Mouse (Mus musculus): ENCODE data around the gene Usp43.

The Usp43 gene

DNA sequence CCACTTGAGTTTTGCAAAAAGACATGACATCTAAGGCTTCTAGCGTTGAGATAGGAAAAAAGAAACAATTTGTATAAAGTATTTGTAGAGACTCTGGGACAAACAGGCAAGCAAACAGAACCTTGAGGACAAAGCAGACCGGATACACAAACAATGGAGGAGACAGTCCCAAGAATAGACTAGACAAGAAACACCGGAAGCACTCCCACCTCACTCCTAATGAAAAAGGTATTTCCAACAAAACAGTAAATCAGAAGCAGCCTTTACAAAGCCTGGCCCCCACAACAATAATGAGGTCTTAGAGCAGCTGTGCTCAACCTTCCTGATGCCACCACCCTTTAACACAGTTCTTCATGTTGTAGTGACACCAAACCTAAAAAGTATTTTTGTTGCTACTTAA, 4.8 kb downstream of the Usp43 start:
- in situ Hi-C loops (cut with MboI; ENCODE audit: unreplicated experiment in 2 of 2) = no loop called here

DNA sequence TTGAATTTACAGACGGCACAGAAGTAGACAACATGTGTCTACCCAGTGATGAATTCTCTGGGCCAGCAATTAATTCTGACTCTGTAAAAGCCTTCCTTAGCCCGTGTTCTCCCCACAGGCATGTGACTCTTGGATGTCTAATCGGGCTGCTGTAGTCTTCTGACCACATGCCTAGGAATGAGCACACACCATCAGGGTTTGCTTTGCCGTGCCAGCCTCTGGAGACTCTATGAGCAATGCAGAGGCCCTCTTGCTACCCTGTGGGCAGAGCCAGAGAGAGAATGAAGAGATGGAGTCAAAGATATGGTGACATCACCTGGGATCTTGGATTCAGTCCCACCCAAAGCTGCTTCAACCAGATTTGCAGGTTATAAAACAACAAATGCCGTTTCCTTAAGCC, 10.9 kb downstream of the Usp43 start:
- in situ Hi-C loops (cut with MboI; ENCODE audit: unreplicated experiment in 2 of 2) = no loop called here

DNA sequence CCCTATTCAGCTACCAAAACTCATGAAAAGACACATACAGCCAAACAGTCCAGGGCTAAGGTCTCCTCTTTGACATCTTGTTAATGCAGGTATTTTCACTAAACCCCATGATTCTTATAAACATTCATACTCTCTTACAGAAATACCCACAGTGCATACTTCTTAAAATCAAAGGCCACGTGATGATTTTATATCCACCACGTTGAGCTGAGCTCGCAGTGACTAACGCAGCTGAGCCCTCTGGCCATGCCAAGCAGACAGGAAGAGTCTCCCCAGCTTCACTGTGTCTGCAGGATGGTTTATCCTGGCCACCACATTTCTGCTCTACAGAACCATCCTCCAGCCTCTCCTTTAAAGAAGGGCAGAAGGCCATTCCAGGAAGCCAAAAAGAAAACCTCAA, 18.2 kb downstream of the Usp43 start:
- in situ Hi-C loops (cut with MboI; ENCODE audit: unreplicated experiment in 2 of 2) = no loop called here

DNA sequence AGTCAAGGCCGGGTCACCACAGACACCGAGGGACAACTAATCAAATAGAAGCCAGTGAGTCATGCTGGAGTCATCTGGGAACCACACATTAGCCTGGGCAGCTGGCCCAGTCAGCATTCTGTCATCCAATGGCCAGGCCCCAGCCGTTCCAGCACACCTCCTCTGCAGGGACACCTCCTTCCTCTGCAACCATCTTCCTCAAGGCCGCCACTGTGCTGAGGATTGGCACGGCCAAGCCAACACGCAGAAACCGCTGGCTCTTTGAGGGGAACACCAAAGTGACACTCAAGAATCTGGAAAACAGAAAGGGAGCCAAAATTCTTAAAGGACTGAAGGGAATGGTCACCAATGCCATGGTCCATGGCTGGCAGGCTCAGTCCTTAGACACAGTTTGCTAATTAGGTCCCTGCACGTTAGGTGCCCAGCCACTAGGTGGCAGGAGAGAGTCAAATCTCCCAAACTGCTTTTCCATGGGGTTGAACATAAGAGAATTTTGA, 24.8 kb downstream of the Usp43 start:
- in situ Hi-C loops (cut with MboI; ENCODE audit: unreplicated experiment in 2 of 2) = loop anchor here (5.0 kb wide), 1 partner anchor 510 kb away; no protein-coding TSS in a partner anchor

DNA sequence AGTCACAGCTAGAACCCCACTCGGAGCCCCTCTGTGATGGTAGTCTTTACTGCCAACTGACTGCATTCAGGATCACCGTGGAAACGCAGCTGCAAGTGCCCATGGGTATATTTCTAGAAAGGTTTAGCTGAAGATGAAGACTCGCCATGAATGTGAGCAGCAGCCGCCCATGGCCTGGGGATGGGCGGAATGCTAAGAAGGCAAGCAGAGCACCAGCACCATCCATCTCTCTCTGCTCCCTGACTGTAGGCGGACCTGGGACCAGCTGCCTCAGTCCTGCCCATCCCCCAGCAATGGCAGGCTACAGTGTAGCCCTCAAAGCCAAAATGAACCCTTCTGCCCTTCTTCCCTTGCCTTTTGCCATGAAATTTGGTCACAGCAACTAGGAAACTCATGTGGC, 26.3 kb downstream of the Usp43 start:
- in situ Hi-C loops (cut with MboI; ENCODE audit: unreplicated experiment in 2 of 2) = loop anchor here (5.0 kb wide), 1 partner anchor 512 kb away; no protein-coding TSS in a partner anchor

DNA sequence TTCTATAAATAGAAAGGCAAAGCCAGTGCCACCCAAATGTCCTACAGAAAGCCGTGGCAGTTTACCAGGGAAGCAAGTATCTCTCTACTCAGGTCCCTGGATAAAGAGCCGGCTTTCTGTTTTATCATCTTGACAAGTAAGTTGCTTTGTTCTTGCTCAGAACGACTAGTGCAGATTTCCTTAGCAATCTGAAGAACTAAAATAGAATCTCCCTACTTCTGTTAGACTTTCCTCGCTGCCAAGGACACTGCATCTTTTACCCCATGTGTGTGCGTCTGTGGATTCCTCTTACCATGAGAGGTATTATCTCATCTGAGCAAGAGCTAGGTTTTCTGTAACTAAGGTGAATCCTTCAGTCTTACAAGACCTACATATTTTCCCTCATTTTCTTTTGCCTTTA, 33.4 kb downstream of the Usp43 start:
- in situ Hi-C loops (cut with MboI; ENCODE audit: unreplicated experiment in 2 of 2) = no loop called here

DNA sequence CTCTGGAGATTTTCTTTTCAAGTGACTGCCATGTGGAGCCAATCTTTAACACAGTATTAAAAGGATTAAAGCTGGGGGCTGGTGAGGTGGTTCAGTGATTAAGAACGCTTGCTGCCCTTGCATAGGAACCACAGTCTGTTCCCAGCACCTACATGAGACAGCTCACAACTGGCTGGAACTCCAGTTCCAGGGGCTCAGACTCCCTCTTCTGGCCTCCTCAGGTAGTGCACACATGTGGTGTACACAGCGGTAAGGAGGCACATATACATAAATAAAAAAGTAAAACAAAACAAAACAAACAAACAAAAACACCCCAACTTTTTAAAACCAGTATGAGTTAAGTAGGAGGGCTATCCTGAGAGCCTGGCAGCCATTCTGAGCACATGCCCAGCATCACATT, 36.0 kb downstream of the Usp43 start:
- in situ Hi-C loops (cut with MboI; ENCODE audit: unreplicated experiment in 2 of 2) = no loop called here

DNA sequence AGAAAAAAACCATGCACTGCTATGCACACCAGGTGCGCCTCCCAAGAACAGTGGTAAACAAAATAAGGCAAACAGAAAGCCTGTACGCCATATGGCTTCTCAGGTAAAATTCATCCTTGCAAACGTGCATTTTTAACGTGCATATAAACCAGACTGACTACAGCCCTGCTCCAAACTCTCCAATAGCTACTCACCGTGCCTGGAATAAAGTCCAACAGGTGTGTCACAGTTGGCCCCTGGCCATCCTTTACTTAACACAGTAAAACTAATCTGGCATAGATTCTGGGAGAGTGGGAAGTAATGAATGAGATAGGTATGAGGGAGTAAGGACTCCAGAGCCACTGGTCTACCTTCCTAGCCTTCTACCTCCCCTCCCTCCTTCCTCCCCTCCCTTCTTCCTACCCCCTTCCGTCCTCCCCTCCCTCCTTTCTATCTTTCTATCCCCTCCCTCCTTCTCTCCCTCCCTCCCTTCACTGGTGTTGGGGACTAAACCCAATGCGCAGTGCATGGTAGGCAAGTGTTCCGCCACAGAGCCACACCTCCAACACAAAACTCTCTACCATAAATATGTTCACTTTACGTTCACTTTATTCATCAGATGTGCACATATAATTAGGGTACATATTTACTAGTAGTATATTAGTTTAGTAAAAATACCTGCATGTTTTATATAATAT, 56.3 kb downstream of the Usp43 start:
- in situ Hi-C loops (cut with MboI; ENCODE audit: unreplicated experiment in 2 of 2) = no loop called here

DNA sequence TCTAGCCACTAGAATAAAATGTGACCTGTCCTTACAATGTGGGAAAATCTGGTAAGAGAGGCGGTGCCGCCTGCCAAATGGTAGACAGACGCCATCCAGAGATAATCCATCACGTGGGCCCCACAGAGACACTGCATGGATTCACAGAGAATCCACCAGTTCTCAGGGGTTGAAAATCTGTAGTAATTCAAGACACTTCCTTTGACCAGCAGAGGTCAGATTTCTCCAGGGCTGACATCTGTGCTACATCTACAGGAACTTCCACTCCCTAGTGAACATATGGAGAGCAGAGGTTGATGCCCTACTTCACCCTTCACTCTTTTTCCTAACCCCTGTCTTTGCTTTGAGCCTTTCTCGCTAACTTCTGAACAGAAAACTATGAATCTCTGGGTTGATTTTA, 56.9 kb downstream of the Usp43 start:
- in situ Hi-C loops (cut with MboI; ENCODE audit: unreplicated experiment in 2 of 2) = no loop called here

DNA sequence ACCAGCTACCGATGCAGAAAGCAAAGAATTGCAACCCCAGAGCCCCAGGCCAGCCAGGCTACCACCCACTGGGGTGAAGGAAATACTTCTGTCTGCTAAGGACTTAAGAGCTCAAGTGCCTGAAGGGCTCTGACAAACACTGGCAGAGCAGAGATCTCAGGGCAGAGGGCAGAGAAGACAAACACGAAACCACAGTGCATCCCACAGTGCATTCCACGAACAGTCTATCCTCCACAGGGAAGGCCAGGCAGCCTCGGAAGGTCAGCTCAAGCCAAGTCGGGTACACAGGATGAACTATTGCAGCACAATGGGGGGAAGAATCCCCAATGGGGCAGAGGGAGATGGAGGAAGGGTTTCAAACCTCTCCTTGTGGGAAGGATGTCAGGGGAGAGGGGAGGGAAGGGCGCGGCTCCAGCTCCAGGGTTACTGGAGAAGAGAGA, 60.5 kb downstream of the Usp43 start:
- in situ Hi-C loops (cut with MboI; ENCODE audit: unreplicated experiment in 2 of 2) = no loop called here

DNA sequence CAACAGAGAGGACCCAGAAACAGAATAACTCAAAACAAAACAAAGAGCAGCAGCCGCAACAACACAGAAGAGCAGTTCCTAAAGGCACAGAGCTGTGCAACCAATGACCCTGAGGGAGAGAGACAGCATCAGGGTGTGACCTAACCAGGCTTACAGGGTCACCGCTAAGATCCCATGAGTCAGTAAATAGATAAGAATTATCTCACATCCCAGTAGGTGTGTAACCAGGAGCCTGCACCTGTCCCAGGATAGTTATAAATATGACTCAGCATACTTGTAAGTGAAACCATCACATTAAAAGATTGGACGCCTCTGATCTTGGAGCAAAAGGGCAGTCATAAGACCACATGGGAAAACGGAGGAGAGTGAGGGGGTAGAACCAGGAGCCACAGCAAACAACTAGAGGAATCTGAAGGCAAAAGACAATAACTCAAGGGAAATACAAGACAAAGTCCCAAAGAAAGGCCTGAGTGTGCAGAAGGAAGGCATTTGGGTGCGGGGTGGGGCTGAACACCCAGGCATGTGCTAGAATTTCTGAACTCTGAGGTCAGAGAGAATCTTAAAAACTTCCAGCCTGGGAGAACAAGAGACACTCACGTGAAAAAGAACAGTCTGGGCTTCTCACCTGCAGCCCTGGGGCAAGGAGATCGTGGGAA, 61.1 kb downstream of the Usp43 start:
- in situ Hi-C loops (cut with MboI; ENCODE audit: unreplicated experiment in 2 of 2) = no loop called here

DNA sequence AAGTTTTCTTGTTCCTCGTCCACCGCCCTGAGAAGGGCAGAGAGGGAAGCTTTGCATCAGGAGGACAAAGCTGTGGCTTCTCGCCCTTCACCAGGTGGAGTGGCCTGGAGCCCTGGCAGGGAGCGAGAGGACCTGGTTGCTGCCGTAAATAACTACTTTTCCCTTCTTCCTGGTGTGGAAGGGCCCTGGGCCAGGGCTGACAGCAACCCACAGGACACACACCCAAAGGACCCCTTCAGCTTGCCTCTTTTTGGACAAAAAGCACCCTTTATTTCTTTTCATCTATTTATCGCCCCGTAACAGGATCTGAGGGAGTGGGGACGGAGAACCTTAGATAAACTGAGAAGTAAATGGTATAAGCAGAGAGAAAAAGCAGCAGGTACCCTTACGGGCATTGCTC, 63.4 kb downstream of the Usp43 start:
- in situ Hi-C loops (cut with MboI; ENCODE audit: unreplicated experiment in 2 of 2) = no loop called here

DNA sequence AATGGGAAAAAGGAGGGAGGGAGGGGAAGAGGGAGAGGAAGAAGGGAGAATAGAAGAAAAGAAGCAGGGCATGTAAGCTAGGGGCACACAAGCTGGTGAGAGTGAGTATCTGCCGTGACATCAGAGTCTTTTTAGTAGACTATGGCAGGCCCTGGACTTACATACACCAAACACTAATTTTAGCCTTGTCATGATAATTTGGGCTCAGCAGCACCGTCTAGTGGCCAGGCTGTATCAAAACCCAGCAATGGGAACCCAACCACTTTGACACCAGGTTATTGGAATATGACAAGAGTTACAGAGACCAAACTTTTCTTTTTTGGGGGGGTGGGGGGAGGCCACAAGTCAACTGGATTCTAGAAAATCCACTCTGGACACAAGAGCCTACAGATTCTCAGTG, 66.9 kb downstream of the Usp43 start:
- in situ Hi-C loops (cut with MboI; ENCODE audit: unreplicated experiment in 2 of 2) = no loop called here

DNA sequence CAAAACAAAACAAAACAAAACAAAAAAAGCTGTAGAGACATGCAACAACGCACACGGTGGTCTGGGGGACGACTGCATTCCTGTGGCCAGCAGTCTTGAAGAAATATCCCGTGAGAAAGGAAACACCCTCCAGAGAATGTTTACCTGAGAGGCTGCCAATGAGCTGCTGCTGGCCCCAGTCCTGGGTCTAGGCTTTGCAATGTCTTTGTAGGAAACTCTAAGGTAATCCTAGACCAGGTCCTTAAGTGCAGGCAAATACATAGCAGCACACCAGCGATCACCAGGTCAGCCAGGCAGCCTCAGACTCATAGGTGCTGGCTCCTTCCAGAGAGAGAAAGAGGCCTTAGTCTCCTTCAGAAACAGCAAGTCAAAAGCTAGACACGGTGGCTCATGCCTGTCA, 68.0 kb downstream of the Usp43 start:
- in situ Hi-C loops (cut with MboI; ENCODE audit: unreplicated experiment in 2 of 2) = loop anchor here (5.0 kb wide), 1 partner anchor 37 kb away; no protein-coding TSS in a partner anchor

DNA sequence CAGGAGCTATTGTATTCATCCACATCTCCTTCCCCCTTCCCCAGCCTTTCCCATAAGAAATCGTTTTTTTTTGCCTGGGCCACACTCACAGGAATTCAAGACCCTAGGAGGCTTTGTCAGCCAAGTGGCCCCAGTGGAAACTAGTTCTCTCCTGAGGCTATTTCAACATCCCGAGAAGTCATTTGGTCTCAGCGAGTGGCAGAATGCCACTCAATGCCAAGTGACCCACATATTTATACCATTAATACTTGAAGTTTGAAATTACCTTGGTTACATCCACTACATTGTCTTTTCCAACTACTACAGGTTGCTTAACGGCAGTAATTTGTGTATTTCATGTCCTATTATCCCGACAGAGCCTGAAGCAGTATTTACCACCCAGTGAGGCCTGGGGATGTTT, 70.2 kb downstream of the Usp43 start:
- in situ Hi-C loops (cut with MboI; ENCODE audit: unreplicated experiment in 2 of 2) = loop anchor here (5.0 kb wide), 1 partner anchor 34 kb away; no protein-coding TSS in a partner anchor

DNA sequence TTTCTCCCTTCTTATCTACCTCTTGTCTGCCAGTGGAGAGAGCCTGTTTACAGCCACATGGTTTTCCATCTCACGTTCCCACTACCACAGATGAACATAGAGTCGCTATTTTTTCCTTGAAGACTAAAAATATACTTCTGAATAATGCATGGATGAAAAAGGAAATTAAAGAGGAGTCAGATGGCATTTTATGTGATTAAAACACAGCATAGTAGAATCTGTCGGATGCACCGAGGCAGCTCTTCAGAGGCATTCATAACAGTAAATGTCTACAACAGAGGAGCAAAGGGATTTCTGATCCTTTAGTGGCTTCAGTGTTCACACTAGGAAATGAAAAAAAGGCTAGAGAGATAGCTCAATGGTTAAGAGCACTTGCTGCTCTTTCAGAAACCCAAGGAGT, 76.8 kb downstream of the Usp43 start:
- in situ Hi-C loops (cut with MboI; ENCODE audit: unreplicated experiment in 2 of 2) = no loop called here

DNA sequence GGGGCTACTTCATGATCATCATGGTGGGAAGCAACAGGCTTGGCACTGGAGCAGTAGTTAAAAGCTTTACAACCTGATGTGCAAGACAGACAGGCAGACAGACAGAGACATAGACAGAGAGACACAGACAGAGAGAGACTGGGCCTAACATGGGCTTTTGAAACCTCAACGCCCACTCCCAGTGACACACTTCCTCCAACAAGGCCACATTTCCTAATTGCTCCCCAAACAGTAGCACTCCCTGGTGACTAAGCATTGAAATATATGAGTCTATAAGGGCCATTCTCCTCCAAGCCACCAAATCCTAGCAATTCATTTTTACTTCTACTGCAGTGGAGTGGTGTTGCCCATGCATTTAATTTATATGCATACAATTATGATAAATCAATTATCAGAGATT, 82.1 kb downstream of the Usp43 start:
- in situ Hi-C loops (cut with MboI; ENCODE audit: unreplicated experiment in 2 of 2) = no loop called here

DNA sequence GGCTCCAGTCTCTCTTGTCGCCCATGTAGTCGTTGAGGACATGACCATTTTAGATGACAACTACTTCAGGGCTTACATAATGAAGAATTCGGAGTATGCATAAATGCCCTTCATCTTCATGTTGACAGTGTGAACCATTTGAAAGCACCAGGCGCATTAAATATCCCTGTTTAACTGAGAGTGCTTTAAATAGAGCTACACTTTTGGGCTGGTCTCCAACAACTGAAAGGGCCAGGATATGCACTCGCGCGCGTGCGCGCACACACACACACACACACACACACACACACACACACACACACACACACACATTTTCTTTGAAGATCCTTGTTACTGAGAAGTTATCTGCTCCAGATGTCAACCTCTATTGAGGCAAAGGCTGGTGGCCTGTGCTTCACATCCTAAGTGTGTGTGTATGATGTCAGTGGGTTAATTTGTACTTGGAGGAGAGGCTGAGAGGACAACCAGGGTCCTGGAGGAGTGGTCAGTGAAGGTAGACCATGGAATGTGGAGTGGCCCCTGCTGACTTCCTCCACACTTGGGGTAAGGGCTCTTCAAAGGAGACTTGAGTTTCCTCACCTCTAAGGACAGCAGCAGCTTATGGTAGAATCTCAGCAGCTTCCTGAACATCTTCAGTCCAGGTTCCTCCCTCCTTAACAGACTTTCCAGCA, 86.4 kb downstream of the Usp43 start:
- in situ Hi-C loops (cut with MboI; ENCODE audit: unreplicated experiment in 2 of 2) = no loop called here

DNA sequence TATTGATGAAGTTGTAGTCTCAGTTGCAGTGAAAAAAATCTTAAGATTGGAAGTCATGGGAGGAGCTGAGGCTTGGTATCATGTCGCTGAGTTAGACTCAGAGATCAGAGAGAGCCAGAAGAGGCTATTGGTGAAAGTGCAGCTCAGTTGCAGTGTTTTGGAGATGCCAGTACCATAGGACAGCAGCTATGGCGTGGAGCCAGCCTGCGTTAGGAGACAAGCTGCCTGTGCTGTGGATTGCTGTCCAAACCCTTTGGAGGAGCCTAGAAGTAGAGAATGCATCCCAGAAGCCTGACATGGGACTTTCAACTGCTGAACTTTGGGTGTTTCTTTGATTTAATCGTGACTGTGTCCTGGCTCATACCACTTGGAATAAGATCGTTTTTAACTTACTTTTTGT, 90.1 kb downstream of the Usp43 start:
- in situ Hi-C loops (cut with MboI; ENCODE audit: unreplicated experiment in 2 of 2) = no loop called here

DNA sequence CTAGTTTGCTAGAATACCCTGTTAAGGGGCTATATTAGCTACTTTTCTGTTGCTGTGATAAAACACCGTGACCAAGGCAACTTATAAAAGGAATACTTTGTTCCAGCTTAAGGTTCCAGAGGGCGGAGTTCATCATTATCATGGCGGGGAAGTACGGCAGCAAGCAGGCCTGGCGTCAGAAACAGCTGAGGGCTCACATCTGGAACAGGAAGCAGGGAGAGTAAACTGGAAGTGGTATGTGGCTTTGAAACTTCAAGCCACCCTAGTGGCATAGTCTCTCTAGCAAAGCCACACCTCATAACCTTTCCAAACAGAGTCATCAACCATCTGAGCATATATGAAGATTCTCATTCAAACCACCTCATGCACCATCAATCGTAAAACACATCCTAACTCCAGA, 92.4 kb downstream of the Usp43 start:
- in situ Hi-C loops (cut with MboI; ENCODE audit: unreplicated experiment in 2 of 2) = loop anchor here in 1 of 2 experiments (10.0 kb wide), 1 partner anchor 135 kb away; the partner anchor contains the start of genes Cfap52 and Stx8

DNA sequence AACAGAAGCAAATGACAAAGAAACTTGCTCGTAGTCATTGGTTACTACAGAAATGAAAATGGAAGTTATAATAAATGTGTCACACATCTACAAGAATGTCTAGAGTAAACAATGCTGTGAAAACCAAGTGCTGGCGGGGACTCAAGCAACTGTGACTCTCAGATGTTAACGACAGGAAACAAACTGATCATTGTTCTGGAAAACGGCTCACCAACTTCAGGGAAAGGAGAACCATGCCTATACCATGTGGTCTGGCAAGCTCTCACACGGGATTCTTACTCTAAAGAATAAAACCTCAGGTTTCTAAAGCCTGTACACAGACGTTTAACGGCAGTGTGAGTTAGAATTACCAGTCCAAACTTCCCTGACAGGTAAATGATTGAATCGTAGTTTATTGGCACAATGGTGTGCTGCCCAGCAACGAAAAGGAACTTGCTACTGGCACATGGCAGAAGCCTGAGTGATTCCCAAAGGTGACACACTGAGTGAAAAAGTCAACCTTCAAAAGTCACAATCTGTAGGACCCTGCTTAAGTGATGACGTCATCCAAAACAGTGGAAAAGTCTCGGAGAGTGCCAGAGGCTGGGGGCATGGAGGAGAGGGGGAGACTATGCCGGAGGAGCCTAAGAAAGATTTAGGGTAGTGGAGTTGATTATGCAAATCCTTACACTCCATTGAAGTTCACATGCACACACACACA, 93.4 kb downstream of the Usp43 start:
- in situ Hi-C loops (cut with MboI; ENCODE audit: unreplicated experiment in 2 of 2) = loop anchor here in 1 of 2 experiments (10.0 kb wide), 1 partner anchor 136 kb away; the partner anchor contains the start of genes Cfap52 and Stx8
